Mouse (Mus musculus): Measurements from ENCODE around the gene Hnrnpdl.

GRCm38 (mm10) chr5:100044621-100045020 is 5.2 kb upstream of the Hnrnpdl start:
- TF ChIP-seq GATA1 (IDR thresholded peaks at IDR 0.05; ENCODE audit: low read length) (no peak), TAL1 (IDR thresholded peaks at IDR 0.05; ENCODE audit: low read length) (no peak)
